Mouse (Mus musculus) limb, embryonic 13.5 days (tissue): ENCODE results near the gene Cdk18. TPM values are rescaled to one million over a fixed set of nuclear protein-coding genes. Genes with fewer than 3 reads are reported as not detected.
"Not testable (repeated sequence)": the region's sequence is repeated elsewhere in the genome, so short reads cannot be mapped to it uniquely, and the experiment has no call there.

Source experiments
- ATAC-seq: fragments of 200-750 bp; cut with Nextera tagmentation; 2 replicates; pipeline ENCODE4 v1.8.0; 2017; ENCODE audit warnings: low read depth, moderate number of reproducible peaks, moderate TSS enrichment; ENCODE audit not compliant: low FRiP score
- H3K27ac ChIP-seq: fragments of 300-500 bp; sonication (generic); 2 replicates; pipeline ENCODE4 v1.5.1; 2015; ENCODE audit warnings: inconsistent platforms, mild to moderate bottlenecking, moderate library complexity
- H3K27me3 ChIP-seq: fragments of 300-500 bp; sonication (generic); 2 replicates; pipeline ENCODE4 v1.6.1; 2015; ENCODE audit warnings: mild to moderate bottlenecking, inconsistent platforms
- H3K36me3 ChIP-seq: fragments of 300-500 bp; sonication (generic); 2 replicates; pipeline ENCODE4 v1.6.1; 2015; ENCODE audit warnings: inconsistent platforms, mild to moderate bottlenecking, moderate library complexity
- H3K4me1 ChIP-seq: fragments of 300-500 bp; sonication (generic); 2 replicates; pipeline ENCODE4 v1.6.1; 2015; ENCODE audit warnings: inconsistent platforms
- H3K4me2 ChIP-seq: fragments of 300-500 bp; sonication (generic); replicated peaks from 2 replicates; pipeline ENCODE4 v1.6.1; 2015; ENCODE audit warnings: inconsistent platforms, mild to moderate bottlenecking, moderate library complexity
- H3K4me3 ChIP-seq: fragments of 300-500 bp; sonication (generic); 2 replicates; pipeline ENCODE4 v1.5.1; 2015; ENCODE audit warnings: moderate library complexity, mild to moderate bottlenecking, inconsistent platforms
- H3K9ac ChIP-seq: fragments of 300-500 bp; sonication (generic); 2 replicates; pipeline ENCODE4 v1.6.1; 2015; ENCODE audit warnings: mild to moderate bottlenecking, inconsistent platforms
- H3K9me3 ChIP-seq: fragments of 300-500 bp; sonication (generic); 2 replicates; pipeline ENCODE4 v1.6.1; 2016; ENCODE audit warnings: inconsistent platforms
- WGBS: fragments of 180-500 bp; shearing (Covaris S2); methylation state at CpG from one replicate; pipeline ENCODE4 v1.1.7; 2015; 5-methylcytosine and 5-hydroxymethylcytosine counted together
- polyA plus RNA-seq: library from polyadenylated mRNA; unstranded; fragments of >200 nt; fragmentation: Nextera tagmentation; extraction: Ambion mirVana; gene quantifications from 2 replicates; pipeline ENCODE4 v1.2.1, GENCODE M21; 2015

Cdk18 gene
- 2.7 and 3.6 TPM in 2 replicates for polyA plus RNA-seq

- H3K4me3 ChIP-seq = peak within 1 kb of the TSS; percentile 73
- peaks cover 17% of the 10 kb centered on the region for H3K4me1 ChIP-seq
- peak within 1 kb of the TSS; percentile 96 for H3K4me2 ChIP-seq
- H3K9ac ChIP-seq = peak within 1 kb of the TSS; percentile 76
- 0% methylated on average over 30 of the region's 30 CpGs for WGBS
- H3K27ac ChIP-seq = no peak within 1 kb of the TSS
- peaks cover 17% of the 10 kb centered on the region for H3K27me3 ChIP-seq
- peak; percentile 81 for ATAC-seq
- no peaks in the 10 kb centered on the region for H3K36me3 ChIP-seq
- H3K9me3 ChIP-seq = no peaks in the 10 kb centered on the region
These were observed at the start of gene Cdk18 for GRCm38 (mm10) chr1:132139416-132139864. Cdk18 (minus strand) TSS chr1:132139684.

- Histone ChIP-seq H3K36me3 (no peaks in the 10 kb centered on the region), H3K27me3 (peaks cover 80% of the 10 kb centered on the region), H3K27ac (no peak overlapping the region), H3K4me1 (peaks cover 27% of the 10 kb centered on the region), H3K9me3 (no peaks in the 10 kb centered on the region), H3K4me2 (no peak overlapping the region), H3K4me3 (no peak overlapping the region), H3K9ac (no peak overlapping the region)
- ATAC-seq = no peak
- 49% methylated on average over 4 of the region's 4 CpGs for WGBS
These were observed 49.7 kb upstream of the Cdk18 start for GRCm38 (mm10) chr1:132189231-132189630.

- Histone ChIP-seq H3K4me1 (peaks cover 27% of the 10 kb centered on the region), H3K9me3 (no peaks in the 10 kb centered on the region), H3K4me3 (no peak overlapping the region), H3K9ac (no peak overlapping the region), H3K4me2 (no peak overlapping the region), H3K27ac (no peak overlapping the region), H3K27me3 (peaks cover 79% of the 10 kb centered on the region), H3K36me3 (no peaks in the 10 kb centered on the region)
- ATAC-seq = no peak
- whole genome bisulfite sequencing = 38% methylated on average over 9 of the region's 9 CpGs
These were observed 49.1 kb upstream of the Cdk18 start for GRCm38 (mm10) chr1:132188442-132189066.

- WGBS = 77% methylated on average over 4 of the region's 4 CpGs
- no peak for ATAC-seq
- Histone ChIP-seq H3K4me3 (no peak overlapping the region), H3K27ac (no peak overlapping the region), H3K9me3 (no peaks in the 10 kb centered on the region), H3K4me2 (no peak overlapping the region), H3K27me3 (peaks cover 65% of the 10 kb centered on the region), H3K4me1 (peaks cover 14% of the 10 kb centered on the region), H3K9ac (no peak overlapping the region), H3K36me3 (no peaks in the 10 kb centered on the region)
These were observed 46.8 kb upstream of the Cdk18 start for GRCm38 (mm10) chr1:132186303-132186702.

- H3K27ac ChIP-seq = no peak overlapping the region
- 0% methylated on average over 1 of the region's 2 CpGs for WGBS
- H3K4me1 ChIP-seq = peaks cover 14% of the 10 kb centered on the region
- no peak overlapping the region for H3K4me2 ChIP-seq
- no peak overlapping the region for H3K9ac ChIP-seq
- H3K36me3 ChIP-seq = no peaks in the 10 kb centered on the region
- ATAC-seq = no peak
- H3K27me3 ChIP-seq = peaks cover 34% of the 10 kb centered on the region
- no peaks in the 10 kb centered on the region for H3K9me3 ChIP-seq
- no peak overlapping the region for H3K4me3 ChIP-seq
These were observed 32.1 kb upstream of the Cdk18 start for GRCm38 (mm10) chr1:132171619-132172018.

GRCm38 (mm10) chr1:132170698-132171097 is 31.2 kb upstream of the Cdk18 start:
- no peak for ATAC-seq
- Histone ChIP-seq H3K9ac (no peak overlapping the region), H3K4me2 (no peak overlapping the region), H3K36me3 (no peaks in the 10 kb centered on the region), H3K27ac (no peak overlapping the region), H3K4me3 (no peak overlapping the region), H3K27me3 (peaks cover 34% of the 10 kb centered on the region), H3K4me1 (peaks cover 14% of the 10 kb centered on the region), H3K9me3 (no peaks in the 10 kb centered on the region)
- WGBS = 34% methylated on average over 6 of the region's 6 CpGs

- H3K36me3 ChIP-seq = no peaks in the 10 kb centered on the region
- peaks cover 39% of the 10 kb centered on the region for H3K27me3 ChIP-seq
- WGBS = 7% methylated on average over 12 of the region's 12 CpGs
- no peak overlapping the region for H3K27ac ChIP-seq
- H3K4me3 ChIP-seq = peak overlapping the region; percentile 22
- no peaks in the 10 kb centered on the region for H3K9me3 ChIP-seq
- H3K9ac ChIP-seq = no peak overlapping the region
- peak overlapping the region; percentile 56 for H3K4me2 ChIP-seq
- peaks cover 14% of the 10 kb centered on the region for H3K4me1 ChIP-seq
- ATAC-seq = no peak
These were observed 28.8 kb upstream of the Cdk18 start for GRCm38 (mm10) chr1:132168115-132168767.

GRCm38 (mm10) chr1:132165859-132166258 is 26.4 kb upstream of the Cdk18 start:
- H3K4me3 ChIP-seq = no peak overlapping the region
- H3K4me1 ChIP-seq = peaks cover 11% of the 10 kb centered on the region
- H3K27ac ChIP-seq = no peak overlapping the region
- no peak overlapping the region for H3K4me2 ChIP-seq
- no peaks in the 10 kb centered on the region for H3K9me3 ChIP-seq
- H3K36me3 ChIP-seq = no peaks in the 10 kb centered on the region
- 62% methylated on average over 3 of the region's 3 CpGs for WGBS
- H3K27me3 ChIP-seq = peaks cover 39% of the 10 kb centered on the region
- no peak for ATAC-seq
- H3K9ac ChIP-seq = no peak overlapping the region

- H3K27me3 ChIP-seq = peaks cover 39% of the 10 kb centered on the region
- no peak for ATAC-seq
- no peak overlapping the region for H3K4me2 ChIP-seq
- no peak overlapping the region for H3K27ac ChIP-seq
- peaks cover 8% of the 10 kb centered on the region for H3K4me1 ChIP-seq
- no peaks in the 10 kb centered on the region for H3K36me3 ChIP-seq
- WGBS = 9% methylated on average over 13 of the region's 13 CpGs
- H3K4me3 ChIP-seq = no peak overlapping the region
- no peaks in the 10 kb centered on the region for H3K9me3 ChIP-seq
- H3K9ac ChIP-seq = no peak overlapping the region
These were observed 25.5 kb upstream of the Cdk18 start for GRCm38 (mm10) chr1:132164780-132165518.

GRCm38 (mm10) chr1:132162618-132163017 is 23.1 kb upstream of the Cdk18 start:
- H3K9me3 ChIP-seq, H3K36me3 ChIP-seq, H3K27ac ChIP-seq, ATAC-seq, H3K4me3 ChIP-seq, H3K4me2 ChIP-seq, H3K9ac ChIP-seq: not testable (repeated sequence)
- 53% methylated on average over 9 of the region's 9 CpGs for WGBS
- Histone ChIP-seq H3K27me3 (peaks cover 47% of the 10 kb centered on the region), H3K4me1 (peaks cover 13% of the 10 kb centered on the region)

- Histone ChIP-seq H3K4me3 (no peak overlapping the region), H3K27ac (no peak overlapping the region), H3K9me3 (no peaks in the 10 kb centered on the region), H3K4me1 (peaks cover 16% of the 10 kb centered on the region), H3K27me3 (peaks cover 45% of the 10 kb centered on the region), H3K36me3 (no peaks in the 10 kb centered on the region), H3K9ac (no peak overlapping the region), H3K4me2 (no peak overlapping the region)
- 52% methylated on average over 7 of the region's 7 CpGs for WGBS
- ATAC-seq = no peak
These were observed 21.9 kb upstream of the Cdk18 start for GRCm38 (mm10) chr1:132161211-132161880.

- Histone ChIP-seq H3K4me2 (no peak overlapping the region), H3K27me3 (peaks cover 44% of the 10 kb centered on the region), H3K4me3 (no peak overlapping the region), H3K9ac (peak overlapping the region; percentile 19; the same call in 1 of the 2 replicates), H3K9me3 (no peaks in the 10 kb centered on the region), H3K4me1 (peaks cover 16% of the 10 kb centered on the region), H3K27ac (no peak overlapping the region), H3K36me3 (no peaks in the 10 kb centered on the region)
- no peak for ATAC-seq
- WGBS = 63% methylated on average over 4 of the region's 4 CpGs
These were observed 20.2 kb upstream of the Cdk18 start for GRCm38 (mm10) chr1:132159681-132160080.
